Mouse (Mus musculus): ENCODE measurements around the gene Tomm22.
"Not testable (repeated sequence)": the region's sequence is repeated elsewhere in the genome, so short reads cannot be mapped to it uniquely, and the experiment has no call there.

Tomm22 gene

DNA sequence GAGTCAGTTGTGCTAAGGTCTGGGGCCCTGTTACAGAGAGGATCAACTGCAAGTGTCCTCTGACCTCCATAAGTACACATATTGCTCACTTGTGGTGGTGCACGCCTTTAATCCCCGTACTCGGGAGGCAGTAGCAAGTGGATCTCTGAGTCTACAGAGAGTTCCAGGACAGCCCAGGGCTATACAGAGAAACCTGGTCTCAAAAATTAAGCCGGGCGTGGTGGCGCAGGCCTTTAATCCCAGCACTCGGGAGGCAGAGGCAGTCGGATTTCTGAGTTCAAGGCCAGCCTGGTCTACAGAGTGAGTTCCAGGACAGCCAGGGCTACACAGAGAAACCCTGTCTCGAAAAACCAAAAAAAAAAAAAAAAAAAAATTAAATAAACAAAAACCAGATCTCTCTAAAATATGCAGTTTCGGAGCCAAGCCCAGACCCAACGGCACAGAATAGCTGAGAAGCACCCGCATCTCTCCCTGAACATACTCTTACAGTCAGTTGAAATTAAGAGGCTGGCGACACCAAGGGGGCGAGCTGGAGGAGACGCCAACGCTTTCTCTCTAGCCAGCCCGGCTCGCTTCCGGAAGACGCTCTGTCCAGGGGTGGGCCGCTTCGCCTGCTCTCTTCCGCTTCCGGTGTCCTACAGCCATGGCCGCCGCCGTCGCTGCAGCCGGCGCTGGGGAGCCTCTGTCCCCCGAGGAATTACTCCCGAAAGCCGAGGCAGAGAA is at the start of gene Tomm22:
Tomm22 (plus strand) TSS at position 613 of the 723 bp plus-strand sequence.
- peak; percentile 93 for DNase-seq (ENCODE audit: low spot score)

DNA sequence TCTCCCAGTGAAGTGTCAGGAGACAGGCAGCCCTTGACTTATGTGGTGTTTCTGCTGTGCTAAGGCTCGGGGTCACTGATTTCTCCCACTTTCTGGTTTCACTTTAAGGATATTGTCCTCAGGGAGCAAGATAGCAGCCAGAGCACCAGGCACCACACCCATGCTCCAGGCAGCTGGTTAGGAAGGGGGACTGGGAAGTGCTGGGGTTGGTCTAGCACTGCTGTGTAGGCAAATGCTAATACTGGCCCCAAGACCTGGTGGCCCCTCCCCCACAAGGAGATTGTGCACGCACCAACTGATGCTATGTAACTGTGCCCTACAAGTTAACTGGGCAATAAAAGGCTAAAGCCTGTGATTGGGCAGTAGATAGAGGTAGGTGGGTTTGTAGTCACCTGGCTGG is 40.2 kb upstream of the Tomm22 start:
- no peak for DNase-seq (ENCODE audit: low spot score)

DNA sequence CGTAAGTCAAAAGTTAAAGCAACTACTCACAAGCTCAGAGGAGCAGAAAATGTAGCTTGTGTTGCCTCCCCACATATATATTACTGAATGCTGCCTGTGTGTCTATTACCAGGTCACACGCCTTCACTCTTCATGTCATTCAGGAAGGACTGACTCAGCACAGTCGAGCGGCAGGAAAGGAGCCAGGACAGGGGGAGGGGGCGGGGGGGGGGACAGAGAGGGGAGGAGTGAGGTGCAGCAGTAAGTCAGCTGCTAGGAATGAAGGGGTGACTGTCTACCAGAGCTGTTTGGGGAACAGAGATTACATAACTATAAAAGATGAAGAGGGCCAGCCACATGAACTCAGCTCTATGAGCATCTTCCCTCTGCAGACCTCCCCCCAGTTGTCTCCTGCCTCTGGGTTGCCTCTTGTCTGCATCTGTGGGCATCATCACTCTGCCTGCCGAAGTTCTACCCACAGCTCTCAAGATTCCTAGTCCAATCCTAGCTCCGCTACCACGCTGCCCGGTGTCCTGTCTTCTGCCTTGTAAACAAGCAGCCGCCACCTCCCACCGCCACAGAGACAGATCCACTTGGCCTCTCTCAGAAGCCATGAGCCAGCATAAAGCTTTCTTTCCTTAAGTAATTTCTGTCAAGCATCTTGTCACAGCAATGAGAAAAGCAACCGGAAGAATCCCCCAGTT is 29.4 kb upstream of the Tomm22 start:
- DNase-seq (ENCODE audit: low spot score): no peak

DNA sequence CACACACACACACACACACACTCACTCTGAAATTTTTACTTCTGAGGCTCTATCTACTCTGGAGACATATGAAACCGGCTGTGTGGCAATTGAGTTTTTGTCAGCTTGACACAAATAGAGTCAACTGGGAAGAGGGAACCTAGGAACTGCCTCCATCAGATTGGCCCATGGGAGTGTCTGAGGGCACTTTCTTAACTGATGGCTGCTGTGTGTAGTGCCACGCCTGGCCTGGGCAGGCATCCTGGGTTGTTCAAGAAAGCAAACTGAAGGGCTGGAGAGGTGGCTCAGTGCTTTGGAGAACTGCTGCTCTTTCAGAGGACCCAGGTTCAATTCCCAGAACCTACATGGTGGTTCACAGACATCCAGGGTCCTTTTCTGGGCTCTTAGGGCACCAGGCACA is 25.2 kb upstream of the Tomm22 start:
- DNase-seq (ENCODE audit: low spot score): no peak

DNA sequence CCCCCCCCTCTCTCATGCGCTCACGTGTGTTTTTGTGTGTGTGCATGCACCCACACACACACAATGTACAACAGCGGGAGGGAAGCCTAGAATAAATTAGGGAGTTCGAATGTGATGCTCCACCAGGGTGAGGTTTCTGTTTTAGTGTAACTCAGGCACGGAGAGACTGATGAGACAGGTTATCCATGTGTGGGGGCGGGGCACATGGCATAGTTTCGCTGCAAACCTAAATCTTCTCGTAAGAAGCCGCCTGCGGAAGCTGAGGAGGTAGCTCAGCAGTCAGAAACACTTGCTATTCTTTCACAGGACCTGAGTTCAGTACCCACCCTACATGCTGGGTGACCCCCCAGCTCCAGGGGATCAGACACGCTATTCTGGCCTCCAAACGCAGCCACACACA is 22.5 kb upstream of the Tomm22 start:
- no peak for DNase-seq (ENCODE audit: low spot score)

DNA sequence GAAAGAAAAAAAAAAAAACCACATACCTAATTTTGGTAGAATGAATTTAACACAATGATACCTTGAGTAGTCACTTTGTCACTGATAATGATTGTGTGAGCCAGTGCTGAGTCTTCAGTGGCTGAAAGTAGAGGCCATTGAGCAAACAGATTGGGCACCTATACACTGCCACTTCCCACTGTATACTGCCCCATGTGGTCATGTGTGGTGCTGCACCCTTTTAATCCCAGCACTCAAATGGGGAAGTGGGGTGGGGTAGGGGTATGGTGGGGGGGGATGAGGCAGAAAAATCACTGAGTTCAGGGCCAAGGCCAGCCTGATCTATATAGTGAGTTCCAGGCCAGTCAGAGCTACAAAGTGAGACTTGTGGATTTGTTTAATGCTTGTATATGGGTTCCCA is 20.1 kb upstream of the Tomm22 start:
- peak; percentile 45 for DNase-seq (ENCODE audit: low spot score)

DNA sequence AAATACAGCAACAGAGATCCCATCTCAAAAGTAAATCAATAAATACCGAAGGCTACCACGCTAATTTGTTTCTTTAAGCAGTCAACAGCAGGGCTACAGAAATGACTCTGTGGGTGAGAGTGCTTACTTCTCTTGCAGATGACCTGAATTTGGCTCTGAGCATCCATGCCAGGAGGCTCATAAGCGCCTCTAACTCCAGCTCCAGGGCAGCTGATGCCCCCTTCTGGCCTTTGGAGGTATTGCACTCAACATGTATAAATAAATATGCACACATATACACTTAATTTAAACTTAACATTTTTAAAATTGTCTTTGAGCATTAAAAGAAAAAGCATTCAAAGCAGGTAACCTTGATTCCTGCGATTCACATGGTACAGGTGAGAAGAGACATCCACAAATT is 19.2 kb upstream of the Tomm22 start:
- no peak for DNase-seq (ENCODE audit: low spot score)

DNA sequence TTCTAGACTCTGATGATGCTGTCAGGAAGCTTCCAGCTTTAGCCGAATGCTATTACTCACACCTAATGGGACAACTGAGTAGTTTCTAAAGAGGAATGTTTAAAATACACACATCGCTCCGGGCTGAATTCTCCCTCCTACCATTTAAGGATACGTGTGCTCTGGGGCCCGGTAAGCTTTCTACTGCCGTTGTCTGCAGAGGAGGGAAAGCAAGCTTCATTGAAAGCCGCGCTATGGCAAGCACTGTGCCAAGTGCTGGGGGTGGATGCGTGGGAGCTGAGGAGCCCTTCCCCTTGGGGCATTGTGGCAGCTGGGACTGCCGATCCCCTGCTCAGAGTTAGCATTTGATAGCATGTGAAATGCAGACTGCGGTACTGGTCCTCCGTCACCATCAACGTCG is 14.2 kb upstream of the Tomm22 start:
- DNase-seq (ENCODE audit: low spot score): no peak

DNA sequence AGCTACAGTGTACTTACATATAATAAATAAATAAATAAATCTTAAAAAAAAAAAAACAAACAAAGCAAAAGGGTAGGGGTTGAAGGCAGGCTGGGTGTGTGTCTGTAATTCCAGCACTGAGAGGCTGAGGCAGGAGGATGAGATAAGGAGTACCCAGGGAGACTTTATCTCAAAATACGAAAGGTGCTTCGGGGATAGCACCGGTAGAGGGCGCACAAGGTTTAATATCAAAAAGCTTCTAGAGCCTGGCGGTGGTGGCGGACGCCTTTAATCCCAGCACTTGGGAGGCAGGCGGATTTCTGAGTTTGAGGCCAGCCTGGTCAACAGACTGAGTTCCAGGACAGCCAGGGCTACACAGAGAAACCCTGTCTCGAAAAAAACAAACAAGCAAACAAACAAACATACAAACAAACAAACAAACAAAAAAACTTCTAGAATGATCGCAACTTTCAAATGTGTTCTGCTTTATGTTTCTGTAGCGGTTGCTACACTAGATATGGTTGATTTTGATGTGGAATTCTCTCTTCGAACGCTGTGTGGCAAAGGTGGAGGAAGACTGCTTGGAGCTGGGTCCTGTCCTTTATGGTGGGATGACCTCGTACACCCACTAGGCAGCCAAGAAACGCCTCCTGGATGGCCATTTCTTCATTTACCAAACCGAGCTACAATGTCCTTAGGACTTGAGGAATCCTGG is 12.7 kb upstream of the Tomm22 start:
- DNase-seq (ENCODE audit: low spot score): peak; percentile 89

DNA sequence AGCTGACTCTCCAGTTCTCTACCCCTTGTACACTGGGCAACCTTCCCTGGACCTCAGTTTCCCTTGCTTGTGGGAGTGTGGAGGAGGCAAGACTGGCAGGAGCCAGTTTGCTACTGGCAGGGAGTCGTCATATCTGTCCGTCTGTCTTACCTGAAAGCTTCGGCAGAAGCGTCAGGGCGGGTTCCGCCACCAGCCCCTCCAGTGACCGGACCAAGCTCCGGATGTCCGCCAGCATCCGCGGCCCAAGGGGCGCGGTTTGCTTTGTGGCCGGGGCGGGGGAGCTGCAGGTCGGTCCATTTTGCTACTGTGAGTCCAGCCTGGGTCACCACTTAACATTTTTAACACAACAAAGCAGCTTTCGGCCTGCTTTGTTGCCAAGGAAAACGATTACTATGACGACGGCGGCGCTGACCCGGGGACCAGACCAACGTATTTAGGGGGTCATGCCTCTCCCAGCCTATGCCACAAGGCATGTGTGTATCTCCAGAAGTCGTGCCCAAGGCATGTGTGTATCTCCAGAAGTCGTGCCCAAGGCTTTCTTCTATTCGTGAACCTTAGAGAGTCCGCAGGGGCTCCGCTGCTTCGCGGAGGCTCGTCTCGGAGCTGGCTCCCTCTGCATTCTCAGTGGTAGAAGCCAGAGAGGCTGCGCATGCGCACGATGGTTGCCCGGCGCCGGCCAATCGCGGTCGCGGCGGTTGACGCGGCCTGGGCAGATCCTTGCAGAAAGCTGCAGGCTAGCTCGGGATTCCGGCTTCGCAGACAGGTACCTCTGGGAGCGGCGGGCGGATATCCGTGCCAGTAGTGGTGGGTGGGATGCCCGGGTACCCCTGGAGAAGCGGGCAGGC is 11.9 kb upstream of the Tomm22 start, which contains the start of the genes Fam227a and Cby1:
Fam227a (minus strand) TSS at position 426 of the 845 bp plus-strand sequence.
Cby1 (plus strand) TSS at position 669 of the 845 bp plus-strand sequence.
- DNase-seq (ENCODE audit: low spot score): peak; percentile 95

DNA sequence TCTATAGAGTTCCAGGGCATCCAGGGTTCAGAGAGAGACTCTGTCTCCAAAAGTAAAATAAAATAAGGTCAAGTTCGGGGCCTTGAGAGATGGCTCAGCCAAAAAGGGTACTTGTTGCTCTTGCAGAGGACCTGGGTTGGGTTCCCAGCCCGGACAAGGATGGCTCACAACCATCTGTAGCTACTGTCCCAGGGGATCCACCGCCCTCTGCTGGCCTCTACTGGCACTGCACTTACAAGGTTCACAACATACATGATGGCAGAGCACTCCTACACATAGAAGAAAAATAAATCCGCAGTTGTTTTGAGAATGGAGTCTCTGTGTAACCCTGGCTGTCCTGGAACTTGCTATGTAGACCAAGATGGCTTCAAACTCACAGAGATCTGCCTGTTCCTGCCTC is 8.8 kb upstream of the Tomm22 start:
- DNase-seq (ENCODE audit: low spot score): no peak

DNA sequence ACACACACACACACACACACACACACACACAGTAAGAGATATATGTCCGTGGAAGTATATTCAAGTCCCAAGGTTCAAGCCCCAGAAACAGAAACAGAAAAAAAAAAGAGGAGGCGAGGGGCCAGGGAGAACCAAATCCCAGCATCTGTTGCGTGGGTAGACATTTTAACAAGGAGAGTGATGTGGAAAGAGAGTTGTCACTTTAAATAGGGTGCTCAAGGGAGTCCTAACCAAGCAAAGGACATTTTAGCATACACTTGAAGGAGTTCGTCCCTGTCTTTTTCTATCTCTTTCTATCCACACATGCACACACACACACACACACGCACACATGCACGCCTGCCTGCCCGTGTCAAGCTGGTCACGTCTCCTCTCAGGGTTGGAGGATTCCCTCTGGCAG is 6.0 kb upstream of the Tomm22 start:
- no peak for DNase-seq (ENCODE audit: low spot score)

DNA sequence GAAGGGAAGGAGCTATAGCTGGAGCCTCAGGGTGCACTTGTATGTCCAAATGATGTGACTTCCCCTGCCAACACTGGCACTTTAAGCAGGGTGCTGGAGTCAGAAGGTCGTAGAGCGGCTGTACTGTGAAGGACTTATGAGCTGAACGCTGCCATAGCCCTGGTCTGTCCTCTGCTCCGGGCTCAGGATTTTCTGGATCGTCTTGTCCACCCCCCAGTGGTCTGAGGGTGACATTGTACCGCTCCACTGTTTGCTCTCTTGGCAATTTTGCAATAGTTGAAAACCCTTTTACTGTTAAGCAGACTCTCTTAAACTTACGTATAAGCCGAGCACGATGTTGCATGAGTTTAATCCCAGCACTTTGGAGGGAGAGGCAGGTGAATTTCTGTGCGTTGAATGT is 1.5 kb upstream of the Tomm22 start:
- DNase-seq (ENCODE audit: low spot score): peak; percentile 44

DNA sequence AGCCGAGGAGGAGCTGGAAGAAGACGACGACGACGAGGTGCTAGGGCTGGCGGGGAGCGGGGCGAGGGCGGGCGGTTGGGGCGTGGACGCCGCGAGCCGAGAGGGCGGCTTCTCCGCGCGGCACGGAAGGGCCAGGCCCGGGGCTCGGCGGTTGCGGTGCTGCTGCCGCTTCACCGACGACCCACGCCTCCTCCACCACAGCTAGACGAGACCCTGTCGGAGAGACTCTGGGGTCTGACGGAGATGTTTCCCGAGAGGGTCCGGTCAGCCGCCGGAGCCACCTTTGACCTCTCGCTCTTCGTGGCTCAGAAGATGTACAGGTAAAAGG is 275 bp downstream of the Tomm22 start:
- no peak for DNase-seq (ENCODE audit: low spot score)

DNA sequence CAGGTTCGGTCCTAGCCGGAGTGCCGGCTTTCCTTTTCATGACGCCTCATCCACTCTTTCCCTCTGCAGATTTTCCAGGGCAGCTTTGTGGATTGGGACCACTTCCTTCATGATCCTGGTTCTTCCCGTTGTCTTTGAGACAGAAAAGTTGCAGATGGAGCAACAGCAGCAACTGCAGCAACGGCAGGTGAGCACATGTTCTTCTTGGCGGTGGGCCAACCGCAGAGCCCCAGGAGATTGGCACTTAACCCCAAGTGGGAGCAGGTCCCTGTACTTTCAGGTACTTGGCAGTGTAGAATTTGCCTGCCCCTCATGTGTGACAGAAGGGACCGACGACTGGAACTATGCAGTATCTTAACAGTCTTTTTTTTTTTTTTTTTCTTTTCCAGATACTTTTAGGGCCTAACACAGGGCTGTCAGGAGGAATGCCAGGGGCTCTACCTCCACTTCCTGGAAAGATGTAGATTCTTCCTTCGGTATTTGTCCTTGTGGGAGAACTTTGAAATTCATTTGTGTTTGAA is 1.2 kb downstream of the Tomm22 start:
- not testable (repeated sequence) for DNase-seq (ENCODE audit: low spot score)

DNA sequence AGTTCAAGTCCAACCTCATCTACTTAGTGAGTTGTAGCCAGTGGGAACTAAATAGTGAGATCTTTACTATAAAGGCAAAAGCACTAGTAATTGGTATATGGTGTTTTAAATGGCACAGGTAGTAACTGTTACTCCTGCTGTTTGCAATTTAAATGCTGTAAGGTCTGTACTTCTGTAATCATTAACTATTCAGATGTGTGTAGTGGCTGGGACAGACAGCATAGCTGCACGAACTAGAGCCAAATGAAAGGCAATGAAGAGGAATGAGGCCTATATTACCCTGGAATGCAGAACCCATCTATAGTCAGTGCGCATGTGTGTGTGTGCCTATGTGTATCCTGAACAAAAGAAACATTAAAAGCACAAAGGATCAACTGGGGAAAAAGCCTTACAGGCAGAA is 7.3 kb downstream of the Tomm22 start:
- DNase-seq (ENCODE audit: low spot score): no peak

DNA sequence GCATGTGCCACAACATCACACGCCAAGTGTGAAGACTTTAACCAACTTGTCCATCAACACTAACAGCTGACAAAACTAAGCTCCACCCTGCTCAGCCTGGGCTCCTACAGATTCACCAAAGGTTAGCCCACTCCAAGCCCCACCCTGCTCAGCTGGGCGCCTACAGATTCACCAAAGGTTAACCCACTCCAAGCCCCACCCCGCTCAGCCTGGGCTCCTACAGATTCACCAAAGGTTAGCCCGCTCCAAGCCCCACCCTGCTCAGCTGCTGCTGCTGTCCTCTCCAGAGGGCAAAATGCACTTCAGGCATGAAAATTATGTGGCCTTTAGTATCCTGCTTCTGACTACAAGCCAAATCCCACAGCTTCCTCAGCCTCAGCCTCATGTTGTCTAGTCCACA is 11.3 kb downstream of the Tomm22 start:
- DNase-seq (ENCODE audit: low spot score): no peak

DNA sequence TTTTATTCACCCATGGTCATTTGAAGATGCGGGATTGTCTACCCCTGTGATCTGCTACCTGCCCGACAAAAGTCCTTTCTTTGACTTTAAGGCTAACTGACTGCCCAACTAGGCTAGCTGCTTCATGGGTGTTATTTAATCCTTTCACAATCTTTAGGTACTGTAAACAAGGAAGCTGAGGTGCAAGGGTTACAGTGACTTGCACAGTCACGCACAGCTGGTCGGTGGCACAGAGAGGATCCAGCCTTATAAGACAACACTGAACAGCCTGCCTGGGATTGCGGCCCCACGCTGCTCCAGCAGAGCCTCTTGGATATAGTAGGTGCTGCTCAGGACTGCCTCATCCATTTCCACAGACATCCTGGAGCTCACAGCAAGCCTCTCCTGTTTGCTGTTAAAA is 12.5 kb downstream of the Tomm22 start:
- peak; percentile 22 for DNase-seq (ENCODE audit: low spot score)

DNA sequence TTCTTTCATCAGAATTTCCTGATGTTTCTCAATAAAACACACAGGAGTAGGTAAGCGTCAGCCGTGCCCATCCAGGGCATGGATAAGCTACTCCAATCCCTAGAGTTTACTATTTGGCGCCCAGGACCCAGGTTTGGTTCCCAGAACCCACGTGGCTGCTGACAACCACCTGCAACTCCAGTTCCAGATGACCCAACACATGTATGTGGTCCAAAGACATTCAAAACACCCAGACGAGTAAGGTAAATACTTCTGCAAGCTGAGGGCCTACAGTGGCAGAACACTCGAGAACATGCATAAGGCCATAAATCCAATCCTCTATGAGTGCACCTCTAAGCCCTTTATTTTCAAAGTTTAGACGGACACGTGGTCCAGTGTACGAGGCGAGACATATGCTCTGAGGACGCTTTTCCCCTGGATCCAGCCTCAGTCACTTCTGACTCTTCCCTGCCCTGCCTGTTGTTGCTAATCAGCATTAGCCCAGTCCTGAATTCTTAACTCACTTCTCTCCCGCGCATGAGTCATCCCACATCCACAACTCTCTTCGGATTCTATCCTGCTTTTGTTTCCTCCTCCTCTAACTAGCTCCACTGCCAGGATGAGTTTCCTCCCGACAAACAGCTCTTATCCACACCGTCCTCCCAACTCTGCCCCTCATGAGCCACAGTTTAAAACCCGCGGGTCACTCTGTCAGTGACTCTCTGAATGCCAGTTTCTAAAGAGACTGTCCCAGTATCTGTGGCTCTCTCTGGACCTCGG is 13.2 kb downstream of the Tomm22 start:
- no peak for DNase-seq (ENCODE audit: low spot score)

DNA sequence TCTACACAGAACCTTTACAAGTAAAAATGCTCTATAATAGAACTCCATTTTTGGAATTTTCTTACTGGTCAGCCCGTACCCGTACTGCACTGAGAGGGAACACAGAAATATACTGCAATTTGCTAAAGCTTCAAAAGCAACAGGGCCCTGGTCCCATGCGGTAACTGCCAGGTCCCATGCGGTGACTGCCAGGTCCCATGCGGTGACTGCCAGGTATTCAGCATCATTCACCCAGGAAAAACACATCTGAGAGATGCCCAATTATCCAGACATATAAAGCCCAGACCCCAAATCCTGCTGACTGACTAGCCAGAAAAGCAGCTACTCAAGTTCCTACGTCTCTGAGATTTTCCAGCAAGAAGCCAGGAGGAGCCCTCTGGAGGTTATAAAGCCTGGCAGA is 14.0 kb downstream of the Tomm22 start:
- no peak for DNase-seq (ENCODE audit: low spot score)

DNA sequence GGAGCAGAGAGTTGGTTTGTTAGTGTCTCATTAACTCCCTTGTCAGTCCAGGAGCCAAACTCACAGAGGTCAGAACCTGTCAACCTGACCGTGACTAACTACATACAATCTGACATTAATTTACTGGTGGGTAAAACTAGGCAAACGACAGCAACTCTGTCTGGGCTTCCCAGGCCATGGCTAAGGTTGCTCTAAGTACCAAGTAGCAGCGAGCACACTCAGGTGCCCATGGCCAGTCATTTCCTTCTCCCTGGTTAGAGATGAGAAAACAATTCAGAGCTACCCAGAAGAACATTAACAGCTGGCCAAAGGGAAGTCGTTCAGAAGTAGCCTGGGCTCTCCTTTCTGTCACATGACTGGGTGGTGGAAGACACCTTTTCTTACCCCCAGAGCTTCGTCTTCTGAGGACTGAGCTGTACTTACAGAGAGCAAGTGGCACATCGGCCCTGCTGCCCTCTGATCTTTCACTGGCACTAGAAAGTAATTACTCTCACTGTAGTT is 14.5 kb downstream of the Tomm22 start:
- no peak for DNase-seq (ENCODE audit: low spot score)

Data from lung, postnatal 25 days (tissue).